Mouse (Mus musculus): ENCODE results near the gene Xiap. TPM values are rescaled to one million over a fixed set of nuclear protein-coding genes. Genes with fewer than 3 reads are reported as not detected.

Gene Xiap
- total RNA-seq, 2 experiments from 2014 or later: 58.6 to 64.2 TPM

DNA sequence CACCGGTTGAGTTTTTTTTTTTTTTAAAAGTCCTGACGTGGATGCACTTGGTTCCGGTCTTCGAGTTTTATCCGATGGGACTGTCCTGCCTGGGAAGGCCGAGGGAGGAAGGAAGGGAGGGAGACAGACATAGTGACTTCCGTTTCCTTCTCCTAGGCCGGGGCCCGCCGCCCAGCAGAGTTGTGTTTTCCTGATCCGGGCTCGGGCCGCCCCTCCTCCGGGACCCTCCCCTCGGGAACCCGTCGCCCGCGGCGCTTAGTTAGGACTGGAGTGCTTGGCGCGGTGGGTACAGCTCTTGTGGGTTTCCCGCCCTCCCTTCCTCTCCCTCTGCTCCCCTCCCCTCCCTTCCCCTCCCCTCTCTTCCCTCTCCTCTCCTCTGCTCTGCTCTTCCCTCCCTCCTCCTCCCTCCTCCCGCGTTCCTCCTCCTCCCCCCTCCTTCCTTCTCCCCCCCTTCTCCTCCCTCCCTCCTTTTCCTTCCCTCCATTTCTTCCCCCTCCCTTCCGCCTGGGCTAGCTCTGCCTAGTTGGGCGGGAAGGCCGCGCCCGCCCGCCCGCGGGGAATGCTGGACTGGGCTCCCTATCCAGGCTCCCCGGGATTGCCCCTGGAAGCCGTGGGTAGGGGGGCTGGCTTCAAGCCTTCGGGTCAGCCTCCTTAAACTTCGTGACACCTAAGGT is 8.9 kb downstream of the Xiap start:
- peak; percentile 66 to 67 for DNase-seq (ENCODE audit: low spot score in 2 of 2)
- intact Hi-C loops (cut with DNase I): loop anchor here (1.0 to 5.0 kb wide), 2 partner anchors 82 to 156 kb away; no protein-coding TSS in a partner anchor

DNA sequence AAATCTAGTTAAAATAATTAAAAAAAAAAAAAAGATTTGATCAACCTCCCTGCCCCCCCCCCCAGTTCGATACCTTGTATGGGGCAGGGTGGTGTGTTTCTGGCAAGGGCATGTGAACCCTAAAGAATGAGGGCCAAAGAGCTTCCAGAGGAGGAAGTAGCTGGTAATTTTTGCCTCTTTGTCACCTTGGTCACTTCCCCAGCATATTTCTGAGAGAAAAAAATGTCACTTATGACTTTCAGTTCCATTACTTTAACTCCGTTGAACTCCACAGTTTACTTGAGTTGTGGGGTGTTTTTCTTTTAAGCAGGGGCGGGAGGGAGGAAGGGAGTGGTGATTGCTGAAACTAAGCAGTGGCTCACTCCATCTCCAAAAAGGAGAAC is 9.4 kb downstream of the Xiap start:
- no peak for DNase-seq (ENCODE audit: low spot score in 2 of 2)
- intact Hi-C loops (cut with DNase I): loop anchor here (1.0 to 5.0 kb wide), 2 partner anchors 81 to 157 kb away; no protein-coding TSS in a partner anchor

DNA sequence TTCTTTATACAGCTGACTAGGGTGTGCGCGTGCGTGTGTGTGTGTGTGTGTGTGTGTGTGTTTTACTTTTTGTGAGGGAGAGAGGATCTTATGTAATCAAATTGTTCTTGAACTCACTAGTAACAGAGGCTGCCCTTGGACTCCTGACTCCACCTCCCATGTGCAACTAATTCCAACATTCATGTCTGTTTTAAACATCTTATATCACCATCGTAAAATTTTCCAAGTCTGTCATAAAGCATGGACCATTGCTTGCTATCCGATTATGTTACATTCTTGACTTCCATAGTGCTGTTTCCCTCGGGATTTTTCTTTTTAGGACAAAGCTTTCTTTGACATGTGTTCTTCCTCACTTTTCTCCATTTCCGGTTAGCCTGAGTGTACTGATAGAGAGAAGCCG is 28.3 kb downstream of the Xiap start:
- intact Hi-C loops (cut with DNase I): no loop called here

DNA sequence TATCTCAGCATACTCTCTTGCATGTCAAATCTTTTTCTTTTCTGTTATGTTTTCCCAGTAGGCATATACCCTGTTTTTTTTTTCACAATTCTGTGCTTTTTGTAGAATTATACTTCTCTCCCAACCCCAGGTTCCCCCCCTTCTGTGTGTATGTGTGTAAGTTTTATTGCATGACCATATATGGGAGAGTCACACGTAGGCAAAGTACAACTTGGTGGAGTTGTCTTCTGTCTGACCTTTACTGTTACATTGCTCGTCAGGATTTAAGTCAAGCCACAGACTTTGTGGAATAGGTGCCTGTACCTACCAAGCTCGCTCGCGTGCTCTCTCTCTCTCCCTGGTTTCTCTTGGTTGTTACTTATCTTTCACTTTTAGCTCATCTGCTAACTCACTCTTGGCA is 28.7 kb downstream of the Xiap start:
- intact Hi-C loops (cut with DNase I): no loop called here

More for the DNA sequence above, 28.3 kb downstream of the Xiap start:
- no peak for DNase-seq (ENCODE audit: low spot score in 2 of 2)

DNA sequence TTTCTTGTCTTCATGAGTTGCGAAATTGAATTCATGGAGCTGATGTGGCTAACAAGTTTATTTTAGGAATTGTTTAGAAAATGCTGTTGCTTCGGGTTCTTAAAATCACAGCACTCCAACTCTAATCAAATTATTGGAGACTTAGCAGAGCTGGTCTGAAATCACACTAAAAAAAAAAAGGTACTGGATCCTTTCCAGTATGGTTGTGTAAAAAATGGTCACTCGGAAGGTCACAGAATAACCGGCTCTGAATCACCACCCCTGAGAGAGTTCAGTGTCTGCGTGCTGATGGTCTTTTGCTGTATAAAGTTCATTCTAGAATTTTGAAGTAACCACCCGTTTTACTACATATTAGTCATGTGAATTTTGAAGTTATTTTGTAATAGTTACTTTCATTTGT is 47.7 kb downstream of the Xiap start:
- DNase-seq (ENCODE audit: low spot score in 2 of 2): no peak
- intact Hi-C loops (cut with DNase I): no loop called here

More for the DNA sequence above, 28.7 kb downstream of the Xiap start:
- DNase-seq (ENCODE audit: low spot score in 2 of 2): no peak

DNA sequence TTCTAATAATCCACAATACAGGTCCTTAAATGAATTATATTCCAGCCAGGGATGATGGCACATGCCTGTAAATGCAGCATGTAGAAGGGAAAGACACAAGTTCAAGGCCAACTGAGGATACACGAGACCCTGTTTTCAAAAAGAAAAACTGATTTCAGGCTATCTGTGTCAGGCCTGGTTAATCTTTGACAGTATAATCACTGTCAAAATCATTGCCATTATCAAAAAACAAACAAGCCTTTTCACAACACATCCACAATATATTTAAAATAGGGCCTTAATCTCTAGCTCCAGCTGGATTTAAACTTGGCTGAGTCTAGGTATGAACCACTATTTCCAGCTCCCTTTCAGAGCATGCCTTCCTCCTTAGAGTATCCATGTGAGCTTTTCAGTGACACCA is 51.1 kb downstream of the Xiap start:
- intact Hi-C loops (cut with DNase I): no loop called here
- no peak for DNase-seq (ENCODE audit: low spot score in 2 of 2)

DNA sequence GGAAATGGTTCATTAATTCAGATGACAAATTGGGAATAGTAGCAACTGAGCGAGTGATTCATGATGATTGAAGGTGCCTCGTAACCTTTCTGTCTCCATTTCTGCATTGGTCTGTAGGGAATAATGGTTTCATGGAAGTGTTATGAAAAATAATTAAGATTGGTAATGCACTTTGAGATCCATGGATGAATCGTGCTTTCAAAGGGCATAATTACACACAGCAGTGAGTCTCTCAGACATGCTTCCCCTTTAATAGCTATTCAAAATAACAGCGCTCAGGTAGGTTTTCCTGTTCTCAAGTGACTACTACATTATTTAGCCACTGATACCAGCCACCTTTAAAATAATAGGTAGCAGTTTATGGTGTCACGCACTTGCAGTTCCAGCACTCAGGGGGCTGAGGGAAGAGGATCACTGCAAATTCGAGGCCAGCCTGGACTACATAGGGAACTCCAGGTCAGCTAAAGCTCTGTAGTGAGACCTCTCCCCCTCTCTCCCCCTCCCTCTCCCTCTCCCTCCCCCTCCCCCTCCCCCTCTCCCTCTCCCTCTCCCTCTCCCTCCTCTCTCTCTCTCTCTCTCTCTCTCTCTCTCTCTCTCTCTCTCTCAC is 60.1 kb downstream of the Xiap start:
- DNase-seq (ENCODE audit: low spot score in 2 of 2): no peak
- intact Hi-C loops (cut with DNase I): no loop called here

DNA sequence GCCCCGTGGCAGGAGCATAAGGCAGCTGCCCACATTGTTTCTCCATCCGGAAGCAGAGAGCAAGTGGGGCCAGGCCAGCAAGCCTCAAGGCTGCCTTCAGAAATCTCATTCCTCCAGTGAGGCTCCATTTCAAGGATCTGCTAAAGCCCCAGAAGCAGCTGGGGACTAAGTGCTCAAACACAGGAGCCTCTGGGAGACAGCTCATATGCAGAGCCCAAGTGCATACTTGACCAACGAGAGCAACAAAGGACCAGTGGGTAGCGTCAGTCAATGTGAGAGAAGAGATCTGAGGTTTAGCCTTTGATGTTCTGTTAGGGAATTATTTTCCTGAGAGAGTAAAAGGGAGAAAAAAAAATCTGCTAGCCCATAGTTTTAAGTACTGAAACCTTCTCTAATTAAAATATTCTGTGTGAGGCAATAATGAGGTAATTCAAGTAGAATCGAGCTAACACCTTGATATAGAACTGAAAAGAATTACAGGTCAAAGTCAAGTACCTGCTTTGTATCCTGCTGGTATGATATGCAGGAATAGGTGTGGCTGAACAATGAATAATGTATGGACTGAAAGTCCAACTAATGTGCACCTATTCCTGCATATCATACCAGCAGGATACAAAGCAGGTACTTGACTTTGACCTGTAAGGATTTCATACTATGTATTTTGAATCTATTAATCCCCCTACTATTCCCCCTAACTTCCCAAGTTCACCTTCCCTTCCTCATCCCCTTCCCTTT is 65.7 kb downstream of the Xiap start:
- intact Hi-C loops (cut with DNase I): no loop called here
- DNase-seq (ENCODE audit: low spot score in 2 of 2): no peak

DNA sequence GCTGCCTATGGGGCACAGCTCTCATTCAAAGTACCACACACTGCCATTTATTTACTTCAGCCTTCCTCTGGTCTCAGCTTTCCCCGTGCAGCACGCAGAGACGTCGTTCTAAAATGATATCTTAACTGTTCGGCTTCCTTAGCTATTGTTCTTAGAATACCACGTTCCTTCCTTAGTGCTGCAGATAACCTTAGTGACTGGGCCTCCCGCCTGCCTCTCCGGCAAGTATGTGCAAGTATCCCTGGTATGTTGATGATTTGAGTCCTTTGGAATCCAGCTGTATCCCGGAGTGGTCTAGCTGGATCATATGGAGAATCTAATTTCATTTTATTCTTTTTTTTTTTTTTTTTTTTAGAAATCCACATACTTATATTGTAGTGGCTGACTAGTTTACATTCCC is 80.4 kb downstream of the Xiap start:
- DNase-seq (ENCODE audit: low spot score in 2 of 2): no peak
- intact Hi-C loops (cut with DNase I): no loop called here

DNA sequence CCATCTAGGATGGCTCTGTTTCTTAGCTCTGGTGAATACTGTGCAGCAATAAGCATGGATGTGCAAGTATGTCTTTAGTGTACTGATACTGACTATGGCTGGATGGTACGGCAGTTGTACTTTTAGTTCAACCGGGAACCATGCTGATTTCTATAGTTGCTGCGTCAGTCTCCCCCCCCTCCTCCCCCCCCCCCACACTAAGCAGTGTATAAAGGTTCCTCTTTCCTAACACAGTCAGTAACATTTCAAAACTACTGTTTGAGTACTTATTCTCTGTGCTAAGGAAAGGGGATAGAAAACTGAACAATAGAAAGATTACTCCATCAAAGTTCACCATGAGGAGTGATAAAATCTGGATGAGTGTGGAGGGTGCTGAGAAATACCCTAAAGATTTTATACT is 83.1 kb downstream of the Xiap start:
- intact Hi-C loops (cut with DNase I): no loop called here
- DNase-seq (ENCODE audit: low spot score in 2 of 2): no peak

DNA sequence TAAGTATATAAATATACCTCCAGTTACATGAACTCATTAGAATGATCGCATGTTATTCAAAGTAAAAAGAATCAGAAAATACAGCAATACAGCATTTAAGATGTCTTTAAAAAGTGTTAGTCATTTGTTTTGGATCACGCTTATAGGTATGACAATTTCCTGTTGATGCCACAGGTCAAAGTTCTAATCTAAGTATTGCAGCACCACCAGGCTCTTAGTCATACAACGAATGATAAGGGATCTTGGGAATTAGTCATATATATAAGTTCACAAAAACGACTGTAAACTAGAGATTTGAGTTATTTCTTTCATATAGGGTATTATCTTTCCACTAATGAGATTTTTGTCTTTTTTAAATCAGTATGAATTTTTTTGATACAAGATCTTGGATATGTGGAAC is 84.5 kb downstream of the Xiap start:
- intact Hi-C loops (cut with DNase I): no loop called here
- DNase-seq (ENCODE audit: low spot score in 2 of 2): no peak

DNA sequence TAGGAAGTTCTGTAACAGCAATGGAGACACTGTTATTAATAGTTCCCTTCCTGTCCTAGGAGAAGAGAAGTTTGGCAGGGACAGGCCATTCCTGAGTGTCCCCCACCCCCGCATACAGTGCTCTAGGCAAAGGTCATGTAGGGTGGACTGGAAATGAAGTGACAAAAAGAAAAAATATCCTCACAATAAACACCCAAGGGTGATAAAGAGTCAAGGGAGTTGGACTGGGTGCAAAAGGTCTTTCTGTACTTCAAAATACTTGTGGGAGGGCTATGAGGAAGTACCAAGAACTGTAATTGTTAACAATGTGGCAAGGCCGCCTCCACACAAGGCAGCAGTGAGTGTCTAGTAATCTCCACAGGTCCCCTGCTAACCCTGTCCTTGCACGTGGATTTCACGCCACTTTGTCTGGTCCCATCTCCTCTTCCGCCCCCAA is 88.6 kb downstream of the Xiap start:
- no peak for DNase-seq (ENCODE audit: low spot score in 2 of 2)
- intact Hi-C loops (cut with DNase I): loop anchor here (5.0 kb wide), 1 partner anchor 116 kb away; no protein-coding TSS in a partner anchor

DNA sequence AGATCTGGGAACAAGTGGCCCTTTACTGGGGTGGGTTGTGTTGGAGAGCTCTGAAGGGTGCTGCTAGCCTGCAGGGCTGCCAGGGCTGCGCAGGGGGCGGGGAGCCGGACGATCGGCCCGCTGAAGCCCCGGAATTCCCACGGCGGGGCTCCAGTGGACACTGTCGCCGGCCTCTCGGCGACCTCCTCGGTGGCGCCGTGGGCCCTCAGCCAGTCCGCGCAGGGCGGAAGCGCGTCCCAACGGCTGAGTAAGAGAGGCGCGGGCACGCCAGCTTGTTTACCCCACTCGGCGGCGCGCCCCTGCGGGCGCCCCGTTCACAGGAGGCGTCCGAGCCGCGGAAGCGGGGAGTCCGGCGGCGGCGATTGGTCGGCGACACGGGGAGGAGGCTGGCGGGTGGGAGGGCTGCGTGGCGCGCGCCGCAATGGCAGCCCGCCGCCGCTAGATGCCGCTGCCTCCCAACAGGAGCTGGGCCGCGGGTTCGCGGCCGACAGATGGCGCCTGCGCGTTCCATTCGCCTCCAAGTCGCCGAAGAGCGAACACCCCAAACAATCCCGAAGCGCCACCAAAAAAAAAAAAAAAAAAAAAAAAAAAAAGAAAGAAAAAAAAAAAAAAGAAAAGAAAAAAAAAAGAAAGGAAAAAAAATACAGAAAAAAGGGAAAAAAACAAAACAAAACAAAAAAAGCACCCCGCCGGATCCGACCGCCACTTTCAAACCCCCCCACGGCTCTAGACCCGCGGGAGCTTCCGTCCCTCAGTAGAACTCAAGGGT is 89.5 kb downstream of the Xiap start, which contains the start of gene Stag2:
TSS of gene Stag2 (plus strand) at position 530 of the 769 bp plus-strand sequence.
- intact Hi-C loops (cut with DNase I): loop anchor here (5.0 kb wide), 1 partner anchor 117 kb away; no protein-coding TSS in a partner anchor
- DNase-seq (ENCODE audit: low spot score in 2 of 2): peak; percentile 84 to 86

DNA sequence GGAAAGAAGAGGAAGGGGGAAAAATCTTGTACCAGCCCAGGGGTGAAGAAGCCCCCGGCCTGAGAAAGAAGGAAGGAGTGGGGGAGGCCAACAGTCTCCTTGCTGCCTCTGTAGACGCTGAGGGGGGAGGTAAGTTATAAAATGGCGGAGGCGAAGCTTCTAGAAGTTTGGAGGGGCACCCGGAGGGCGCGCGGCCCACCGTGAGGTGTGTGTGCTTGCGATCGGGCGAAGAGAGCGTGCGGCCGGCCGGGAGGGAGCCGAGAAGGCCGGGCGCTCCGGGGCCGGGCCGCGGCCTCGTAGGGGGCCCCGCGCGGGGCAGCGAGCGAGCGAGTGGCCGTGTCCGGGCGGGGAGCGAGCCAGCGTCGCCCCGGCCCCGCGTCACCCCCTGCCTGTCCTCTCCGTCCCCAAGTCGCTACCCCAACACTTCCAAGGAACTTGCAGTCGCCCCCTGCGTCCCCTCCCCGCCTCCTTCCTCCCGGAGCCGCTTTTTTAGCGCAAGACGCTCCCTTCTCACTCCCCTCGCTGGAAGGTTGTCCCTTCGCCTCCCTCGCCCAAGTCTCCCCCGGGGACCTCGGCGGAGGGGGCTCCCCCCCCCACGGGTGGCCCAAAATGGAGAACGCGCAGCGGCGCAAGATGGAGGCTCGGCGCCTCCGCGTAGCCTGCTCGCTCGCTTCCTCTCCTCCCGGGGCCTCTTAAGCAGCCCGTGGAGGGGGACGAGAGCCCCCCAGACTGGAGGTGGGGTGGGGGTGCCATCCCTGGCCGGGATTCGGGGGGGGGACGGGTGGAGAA is 90.3 kb downstream of the Xiap start:
- intact Hi-C loops (cut with DNase I): loop anchor here (1.0 to 5.0 kb wide), 3 partner anchors 81 to 117 kb away; no protein-coding TSS in a partner anchor
- peak; percentile 29 to 46 for DNase-seq (ENCODE audit: low spot score in 2 of 2)

DNA sequence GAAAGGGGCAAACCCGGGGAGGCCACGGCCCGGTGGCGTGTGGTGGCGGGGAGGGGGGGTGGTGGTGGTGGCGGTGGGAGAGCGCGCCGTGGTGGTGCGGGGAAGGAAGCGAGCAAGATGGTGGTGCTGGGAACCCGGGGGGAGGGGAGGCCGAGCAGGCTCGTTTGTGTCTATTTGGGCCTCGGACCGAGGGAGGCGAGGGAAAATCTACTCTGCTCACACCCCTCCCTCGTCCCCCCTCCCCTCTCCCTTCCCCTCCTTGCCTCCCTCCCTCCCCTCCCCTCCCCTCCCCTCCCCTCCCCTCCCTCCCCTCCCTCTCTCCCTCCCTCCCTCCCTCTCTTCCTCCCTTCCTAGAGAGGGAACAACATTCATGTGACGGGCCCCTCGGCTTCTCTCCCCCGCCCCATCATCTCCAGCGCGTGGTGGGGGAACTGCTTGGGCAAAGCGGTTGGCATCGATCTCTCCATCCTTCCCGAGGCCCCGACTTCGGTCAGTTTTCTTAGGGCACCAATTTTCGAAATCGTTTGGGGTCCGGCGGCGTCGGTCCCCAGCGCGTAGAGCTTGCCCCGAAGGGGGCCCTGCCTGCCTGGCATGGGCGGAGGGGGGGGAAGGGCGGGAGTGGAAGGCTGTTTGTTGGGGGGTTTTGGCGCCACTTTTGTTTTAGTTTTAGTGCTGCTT is 91.0 kb downstream of the Xiap start:
- intact Hi-C loops (cut with DNase I): loop anchor here (1.0 to 5.0 kb wide), 2 partner anchors 82 to 92 kb away; no protein-coding TSS in a partner anchor

DNA sequence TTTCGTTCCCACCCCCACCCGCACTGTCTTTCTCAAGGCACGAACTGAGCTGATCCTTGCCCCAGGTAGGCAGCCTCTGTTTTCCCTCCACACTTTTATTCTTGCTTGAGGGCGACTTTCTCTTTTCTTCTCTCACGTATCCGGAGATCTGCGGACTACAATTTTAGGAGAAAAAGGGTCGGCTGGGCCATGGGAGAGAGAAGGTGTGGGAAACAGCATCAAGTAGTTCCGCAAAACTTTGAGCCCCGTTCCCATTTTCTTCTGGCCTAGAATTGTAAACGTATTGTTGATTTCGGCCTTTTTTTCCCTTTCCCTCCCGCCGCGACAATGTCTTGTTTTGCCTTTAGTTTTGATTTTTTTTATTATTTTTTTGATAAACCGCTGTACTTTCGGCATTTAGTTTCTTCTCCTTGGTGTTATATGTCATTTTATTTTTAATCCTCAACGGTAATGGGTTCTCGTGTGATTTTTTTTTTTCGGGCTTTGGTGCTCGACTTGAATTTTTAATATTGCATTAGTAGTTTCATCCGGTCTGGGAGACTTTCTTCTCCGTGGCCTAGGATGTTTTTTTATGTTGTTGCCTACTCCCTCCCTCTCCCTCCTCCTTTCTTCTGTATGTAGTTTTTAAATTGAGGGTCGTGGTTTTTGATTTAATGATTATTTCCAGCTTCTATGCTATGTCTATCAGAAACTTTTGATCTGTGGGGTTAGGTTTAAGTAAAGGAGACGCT is 91.7 kb downstream of the Xiap start:
- peak in 1 of 2 experiments; percentile 7 for DNase-seq (ENCODE audit: low spot score in 2 of 2)
- intact Hi-C loops (cut with DNase I): loop anchor here (5.0 kb wide), 1 partner anchor 91 kb away; no protein-coding TSS in a partner anchor

More for the DNA sequence above, 91.0 kb downstream of the Xiap start:
- peak; percentile 62 to 69 for DNase-seq (ENCODE audit: low spot score in 2 of 2)

DNA sequence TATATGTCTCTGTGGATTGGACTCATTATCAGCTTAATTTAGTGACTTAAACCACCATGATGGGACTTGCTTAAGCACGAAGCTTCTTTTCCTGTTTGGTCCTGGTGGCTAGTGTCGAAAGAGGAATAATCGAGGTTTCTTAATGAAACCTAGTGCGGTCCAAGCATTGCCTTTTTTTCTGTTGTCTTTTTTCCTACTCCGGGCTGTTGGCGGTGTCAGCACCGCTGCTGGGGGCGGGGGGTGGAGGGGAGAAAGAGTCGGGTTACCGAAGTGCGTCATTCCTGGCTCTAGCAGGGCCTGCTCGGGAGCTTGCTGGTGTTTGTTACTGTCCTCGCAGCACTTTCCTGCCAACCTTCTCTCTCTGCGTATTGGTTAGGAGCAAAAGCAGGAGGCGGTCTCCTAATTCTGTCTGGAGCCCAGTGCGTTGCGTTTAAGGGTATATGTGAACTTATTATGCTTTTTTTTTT is 92.5 kb downstream of the Xiap start:
- DNase-seq (ENCODE audit: low spot score in 2 of 2): peak; percentile 59 to 64
- intact Hi-C loops (cut with DNase I): loop anchor here (5.0 kb wide), 1 partner anchor 90 kb away; no protein-coding TSS in a partner anchor

Measured in left cerebral cortex, postnatal 36 days (tissue).